Mouse (Mus musculus) kidney, adult 2 months (tissue): Measurements from ENCODE around the gene Nup107. TPM values are rescaled to one million over a fixed set of nuclear protein-coding genes. Genes with fewer than 3 reads are reported as not detected.
A peak's percentile ranks its signal among the peaks of the same experiment; 100 is the strongest.

Experiments used
- DNase-seq: peaks from one replicate; pipeline ENCODE4 v3.0.0; 2021
- H3K27ac ChIP-seq: fragments of 200-500 bp; 2 replicates; pipeline ENCODE4 v1.5.1; 2012; ENCODE audit warnings: low read depth, low read length, control low read depth, inconsistent platforms; ENCODE audit not compliant: insufficient read depth
- H3K27me3 ChIP-seq: fragments of 200-500 bp; replicated peaks from 2 replicates; pipeline ENCODE4 v1.6.1; 2012; ENCODE audit warnings: mild to moderate bottlenecking, moderate library complexity, low read length, inconsistent platforms; ENCODE audit not compliant: control insufficient read depth, insufficient read depth
- H3K36me3 ChIP-seq: fragments of 200-500 bp; 2 replicates; pipeline ENCODE4 v1.6.1; 2012; ENCODE audit warnings: mild to moderate bottlenecking, moderate library complexity, low read length, inconsistent platforms; ENCODE audit not compliant: control insufficient read depth, insufficient read depth
- H3K4me1 ChIP-seq: fragments of 200-500 bp; 2 replicates; pipeline ENCODE4 v1.6.1; 2011; ENCODE audit warnings: low read length; ENCODE audit not compliant: control insufficient read depth, insufficient read depth
- H3K4me3 ChIP-seq: fragments of 200-500 bp; 2 replicates; pipeline ENCODE4 v1.5.1; 2011; ENCODE audit warnings: mild to moderate bottlenecking, low read depth, low read length, control low read depth; ENCODE audit not compliant: insufficient read depth
- CTCF ChIP-seq: fragments of 200-500 bp; conservative IDR thresholded peaks from 2 replicates; pipeline ENCODE4 v1.5.1; 2011; ENCODE audit warnings: low read depth, mild to moderate bottlenecking, control low read depth, low read length, moderate library complexity, mixed read lengths; ENCODE audit not compliant: insufficient read depth, insufficient read length
- POLR2A ChIP-seq: fragments of 200-500 bp; IDR thresholded peaks from one replicate; pipeline ENCODE4 v1.6.1; 2011; ENCODE audit warnings: low read depth, low read length, control low read depth
- WGBS: fragments of 180-500 bp; shearing (Covaris S2); methylation state at CpG from one replicate; pipeline ENCODE4 v1.1.7; 2018; 5-methylcytosine and 5-hydroxymethylcytosine counted together
- polyA plus RNA-seq: library from polyadenylated mRNA; depleted of rRNA; stranded (reverse); fragments of >200 nt; gene quantifications from 2 replicates; pipeline ENCODE4 v1.2.3, GENCODE M21; 2012

The Nup107 gene
- polyA plus RNA-seq, 1 experiment, result 4.6 TPM

DNA sequence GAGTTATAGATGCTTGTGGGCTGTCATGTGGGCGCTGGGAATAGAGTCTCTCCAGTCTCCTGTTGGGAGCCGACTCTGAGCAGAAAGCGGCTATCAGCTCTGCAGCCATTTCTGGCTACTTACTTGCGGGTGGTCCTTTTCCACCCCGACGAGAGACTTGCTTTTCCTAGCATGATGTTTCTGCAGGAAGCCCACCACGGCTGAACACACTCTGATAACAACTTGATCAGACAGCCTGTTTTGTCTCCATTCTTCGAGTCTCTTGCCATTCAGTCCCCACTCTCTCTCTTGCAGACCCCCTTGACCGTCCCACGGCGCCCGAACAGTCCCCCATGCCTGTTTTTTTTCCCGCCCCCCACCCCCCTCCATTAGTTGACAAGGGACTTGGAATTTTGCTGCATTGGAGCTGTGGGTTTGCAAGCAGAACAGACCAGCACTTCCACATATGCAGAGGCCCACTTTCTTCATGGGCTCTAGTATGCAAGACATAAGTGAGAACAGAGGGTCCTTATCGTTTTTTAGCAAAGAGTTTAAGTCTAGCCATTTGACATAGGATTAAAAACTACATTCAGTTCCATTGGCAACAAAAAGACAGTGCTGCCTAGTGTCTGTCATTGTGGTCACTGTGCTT, 59.4 kb downstream of the Nup107 start:
- Histone ChIP-seq H3K4me3 (no peak overlapping the region), H3K36me3 (no peaks in the 10 kb centered on the region), H3K4me1 (peaks cover 5% of the 10 kb centered on the region; the same call in 1 of the 2 replicates), H3K27ac (no peak overlapping the region), H3K27me3 (no peaks in the 10 kb centered on the region)
- DNase-seq, result no peak
- no peak for TF ChIP-seq POLR2A
- no peak for TF ChIP-seq CTCF
- WGBS, result 87% methylated on average over 14 of the region's 14 CpGs

DNA sequence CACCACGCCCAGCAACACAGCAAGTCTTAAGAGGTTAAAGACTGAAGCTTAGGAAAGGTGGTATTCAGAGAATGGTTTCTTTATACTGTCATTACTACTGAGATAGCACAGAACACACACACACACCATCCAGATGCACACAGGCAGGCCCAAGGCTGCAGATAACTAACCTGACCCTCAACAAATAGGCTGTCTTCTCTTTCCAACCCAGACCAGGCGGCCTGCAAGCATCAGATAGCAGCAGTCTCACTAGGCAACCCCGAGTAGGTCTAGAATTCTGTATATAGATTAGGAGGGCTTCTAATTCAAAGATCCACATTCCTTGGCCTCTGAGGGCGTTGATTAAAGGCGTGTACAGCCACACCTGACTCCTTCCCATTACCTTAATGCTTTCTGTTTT, 60.3 kb downstream of the Nup107 start:
- no peak for DNase-seq
- WGBS, result 94% methylated on average over 5 of the region's 5 CpGs
- H3K4me1 ChIP-seq, result peaks cover 5% of the 10 kb centered on the region; the same call in 1 of the 2 replicates
- H3K27ac ChIP-seq, result no peak overlapping the region
- H3K27me3 ChIP-seq, result no peaks in the 10 kb centered on the region
- TF ChIP-seq CTCF (no peak), POLR2A (no peak)
- no peaks in the 10 kb centered on the region for H3K36me3 ChIP-seq
- H3K4me3 ChIP-seq, result no peak overlapping the region

DNA sequence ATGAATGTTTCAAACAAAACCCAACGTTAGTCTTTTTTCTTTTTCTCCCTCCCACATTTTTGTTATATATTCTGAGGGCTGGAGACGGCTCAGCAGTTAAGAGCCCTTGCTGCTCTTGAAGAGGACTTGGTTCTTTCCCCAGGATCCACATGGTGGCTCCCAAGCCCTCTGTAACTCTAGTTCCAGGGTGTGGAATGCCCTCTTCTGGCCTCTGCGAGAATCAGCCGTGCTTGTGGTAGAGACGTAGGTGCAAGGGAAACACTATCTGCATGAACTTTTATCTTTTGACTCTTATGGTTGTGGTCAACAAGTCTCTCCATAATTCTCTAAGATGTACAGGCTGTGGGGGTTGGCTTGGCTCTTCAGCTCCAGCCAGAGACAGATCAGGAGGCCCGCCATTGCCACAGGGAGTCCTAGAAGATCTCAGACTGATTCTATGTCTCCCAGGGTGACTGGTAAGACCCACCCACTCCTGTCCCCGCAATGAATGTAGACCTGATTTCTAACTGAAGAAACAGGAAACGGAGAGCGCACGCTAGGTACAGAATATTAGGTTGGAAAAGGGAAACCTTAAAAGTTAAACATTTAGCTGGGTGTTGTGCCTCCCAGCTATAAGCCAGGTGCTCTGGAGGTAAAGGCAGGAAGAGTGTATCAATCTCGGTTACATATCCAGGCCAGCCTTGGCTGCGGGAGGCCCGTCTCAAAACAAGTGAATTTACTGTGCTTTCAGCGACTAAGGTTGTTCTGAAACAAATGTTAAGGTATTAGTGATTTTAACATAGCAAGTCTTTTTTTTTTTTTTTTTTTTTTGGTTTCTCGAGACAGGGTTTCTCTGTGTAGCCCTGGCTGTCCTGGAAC, 61.0 kb downstream of the Nup107 start:
- TF ChIP-seq POLR2A (no peak), CTCF (peak; percentile 95)
- Histone ChIP-seq H3K27me3 (no peaks in the 10 kb centered on the region), H3K27ac (peak overlapping the region; percentile 44; the same call in 1 of the 2 replicates), H3K4me3 (no peak overlapping the region), H3K4me1 (peaks cover 5% of the 10 kb centered on the region; the same call in 1 of the 2 replicates), H3K36me3 (no peaks in the 10 kb centered on the region)
- WGBS, result 29% methylated on average over 15 of the region's 15 CpGs
- DNase-seq, result peak; percentile 88

DNA sequence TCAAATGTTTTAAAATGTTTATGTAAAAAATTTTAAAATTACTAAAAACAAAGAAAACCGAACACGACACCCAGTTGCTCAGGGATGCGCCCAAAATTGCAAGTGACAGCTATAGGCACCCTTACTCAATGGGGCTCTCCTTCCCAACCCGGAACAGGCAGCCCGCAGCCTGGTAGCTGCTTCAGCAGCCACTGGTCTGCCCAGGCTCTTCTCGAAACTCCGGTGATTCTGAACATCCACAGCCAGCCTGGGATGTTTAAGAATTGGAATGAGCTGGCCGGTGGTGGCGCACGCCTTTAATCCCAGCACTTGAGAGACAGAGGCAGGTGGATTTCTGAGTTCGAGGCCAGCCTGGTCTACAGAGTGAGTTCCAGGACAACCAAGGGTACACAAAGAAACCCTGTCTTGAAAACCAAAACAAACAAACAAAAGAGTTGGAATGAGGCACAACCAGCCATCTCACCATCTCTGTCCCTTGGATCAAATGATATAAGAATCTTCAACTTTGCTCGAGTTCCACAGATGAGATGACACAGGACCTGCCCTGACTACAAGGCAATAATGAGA, 61.8 kb downstream of the Nup107 start:
- TF ChIP-seq POLR2A (no peak), CTCF (no peak)
- Histone ChIP-seq H3K36me3 (no peaks in the 10 kb centered on the region), H3K4me3 (no peak overlapping the region), H3K27me3 (no peaks in the 10 kb centered on the region), H3K27ac (no peak overlapping the region), H3K4me1 (peaks cover 5% of the 10 kb centered on the region; the same call in 1 of the 2 replicates)
- 91% methylated on average over 12 of the region's 12 CpGs for WGBS
- no peak for DNase-seq

DNA sequence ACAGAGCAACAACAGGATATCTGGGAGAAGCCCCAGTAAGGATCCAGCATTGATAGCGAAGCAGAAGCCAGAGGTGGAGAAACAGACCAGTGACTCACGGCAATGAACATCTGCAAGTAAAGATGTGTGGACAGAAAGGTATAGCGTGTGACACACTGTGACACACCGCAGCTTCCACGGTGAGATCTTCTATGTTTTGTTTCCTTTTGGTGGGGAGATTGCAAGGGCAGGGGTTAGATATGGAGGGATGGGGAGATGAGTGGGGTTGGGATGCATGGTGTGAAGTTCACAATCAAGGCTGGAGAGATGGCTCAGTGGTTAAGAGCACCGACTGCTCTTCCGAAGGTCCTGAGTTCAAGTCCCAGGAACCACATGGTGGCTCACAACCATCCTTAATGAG, 62.4 kb downstream of the Nup107 start:
- Histone ChIP-seq H3K4me1 (peaks cover 5% of the 10 kb centered on the region; the same call in 1 of the 2 replicates), H3K27ac (no peak overlapping the region), H3K27me3 (no peaks in the 10 kb centered on the region), H3K4me3 (no peak overlapping the region), H3K36me3 (no peaks in the 10 kb centered on the region)
- TF ChIP-seq CTCF (no peak), POLR2A (no peak)
- WGBS, result 92% methylated on average over 7 of the region's 7 CpGs
- DNase-seq, result no peak

DNA sequence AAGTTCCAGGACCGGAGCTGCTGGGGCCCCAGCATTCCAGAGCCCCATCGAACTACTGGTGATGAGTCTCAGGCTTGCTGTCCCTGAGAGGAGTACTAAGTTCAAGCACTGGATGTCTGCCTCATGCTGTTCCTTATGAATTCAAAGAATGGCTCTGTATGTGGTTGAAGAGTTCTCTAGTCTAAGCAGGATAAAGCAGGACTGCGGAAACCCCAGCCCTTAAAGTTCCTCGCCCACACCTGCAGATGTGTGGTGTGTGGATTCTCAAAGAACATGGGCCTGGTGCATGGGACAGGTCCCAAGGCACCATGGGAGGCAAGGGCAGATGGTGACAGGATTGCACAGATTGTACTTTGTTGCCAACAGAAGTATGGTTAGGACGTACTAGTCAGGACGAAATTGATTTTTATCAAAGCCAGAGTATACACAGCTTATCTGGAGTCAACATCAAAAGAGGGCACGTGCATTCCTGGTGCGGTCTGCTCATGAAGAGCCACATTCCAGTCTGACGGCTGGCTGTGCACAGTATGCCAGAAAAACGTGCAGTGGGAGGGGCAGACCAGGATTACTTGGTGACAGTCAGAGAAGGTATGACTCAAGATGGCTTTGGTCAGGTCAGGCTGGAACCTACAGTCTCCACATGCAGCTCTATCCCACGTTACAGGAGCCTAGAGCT, 63.2 kb downstream of the Nup107 start:
- TF ChIP-seq CTCF (no peak), POLR2A (no peak)
- Histone ChIP-seq H3K4me3 (no peak overlapping the region), H3K27ac (no peak overlapping the region), H3K27me3 (no peaks in the 10 kb centered on the region), H3K4me1 (peaks cover 5% of the 10 kb centered on the region; the same call in 1 of the 2 replicates), H3K36me3 (no peaks in the 10 kb centered on the region)
- DNase-seq, result no peak
- 67% methylated on average over 11 of the region's 11 CpGs for WGBS

DNA sequence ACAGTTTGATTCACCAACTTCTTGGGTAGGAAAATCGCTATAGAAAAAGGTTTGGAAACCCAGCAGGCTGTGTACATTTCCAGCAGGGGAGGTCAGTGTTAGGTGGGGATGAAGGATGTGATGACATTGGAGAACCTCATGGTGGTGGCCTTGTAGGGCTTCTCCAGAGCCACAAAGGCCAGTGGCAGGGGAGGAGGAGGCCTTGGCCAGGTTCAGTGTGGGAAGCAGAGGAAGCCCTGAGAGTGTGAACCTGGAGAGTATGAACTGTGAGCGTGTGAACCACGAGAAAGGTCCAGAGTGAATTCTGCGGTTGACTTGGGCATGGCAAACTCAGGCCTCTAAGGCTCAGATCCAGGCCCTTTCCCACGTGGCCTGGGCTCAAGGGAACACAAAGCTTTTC, 63.9 kb downstream of the Nup107 start:
- WGBS, result 83% methylated on average over 5 of the region's 5 CpGs
- H3K4me1 ChIP-seq, result peaks cover 5% of the 10 kb centered on the region; the same call in 1 of the 2 replicates

More for the DNA sequence above, 63.9 kb downstream of the Nup107 start:
- Histone ChIP-seq H3K4me3 (no peak overlapping the region), H3K36me3 (no peaks in the 10 kb centered on the region), H3K27me3 (no peaks in the 10 kb centered on the region), H3K27ac (no peak overlapping the region)
- no peak for DNase-seq
- TF ChIP-seq POLR2A (no peak), CTCF (no peak)
